Mouse (Mus musculus) liver, embryonic 13.5 days (tissue): ENCODE data around the gene Mbd4. TPM values are rescaled to one million over a fixed set of nuclear protein-coding genes. Genes with fewer than 3 reads are reported as not detected.

Experiments used
- ATAC-seq: fragments of 200-750 bp; cut with Nextera tagmentation; 2 replicates; pipeline ENCODE4 v1.8.0; 2017; ENCODE audit warnings: low read depth, mild to moderate bottlenecking, moderate number of reproducible peaks, moderate library complexity
- DNase-seq: peaks from one replicate; pipeline ENCODE4 v3.0.0; 2022
- H3K27ac ChIP-seq: fragments of 300-500 bp; sonication (generic); 2 replicates; pipeline ENCODE4 v1.5.1; 2015; ENCODE audit warnings: moderate library complexity, mild to moderate bottlenecking, inconsistent platforms
- H3K27me3 ChIP-seq: fragments of 300-500 bp; sonication (generic); 2 replicates; pipeline ENCODE4 v1.6.1; 2015; ENCODE audit warnings: mild to moderate bottlenecking, inconsistent platforms
- H3K36me3 ChIP-seq: fragments of 300-500 bp; sonication (generic); 2 replicates; pipeline ENCODE4 v1.6.1; 2015; ENCODE audit warnings: mild to moderate bottlenecking, inconsistent platforms
- H3K4me1 ChIP-seq: fragments of 300-500 bp; sonication (generic); replicated peaks from 2 replicates; pipeline ENCODE4 v1.6.1; 2015; ENCODE audit warnings: inconsistent platforms
- H3K4me2 ChIP-seq: fragments of 300-500 bp; sonication (generic); 2 replicates; pipeline ENCODE4 v1.6.1; 2015; ENCODE audit warnings: inconsistent platforms, mild to moderate bottlenecking, moderate library complexity
- H3K4me3 ChIP-seq: fragments of 300-500 bp; sonication (generic); replicated peaks from 2 replicates; pipeline ENCODE4 v1.5.1; 2015; ENCODE audit warnings: mild to moderate bottlenecking, inconsistent platforms
- H3K9ac ChIP-seq: fragments of 300-500 bp; sonication (generic); 2 replicates; pipeline ENCODE4 v1.6.1; 2015; ENCODE audit warnings: mild to moderate bottlenecking, inconsistent platforms
- H3K9me3 ChIP-seq: fragments of 300-500 bp; sonication (generic); replicated peaks from 2 replicates; pipeline ENCODE4 v1.6.1; 2016; ENCODE audit warnings: inconsistent platforms
- WGBS: fragments of 180-500 bp; shearing (Covaris S2); methylation state at CpG from one replicate; pipeline ENCODE4 v1.1.7; 2015; ENCODE audit not compliant: insufficient replicate concordance; 5-methylcytosine and 5-hydroxymethylcytosine counted together
- polyA plus RNA-seq: library from polyadenylated mRNA; unstranded; fragments of >200 nt; fragmentation: Nextera tagmentation; extraction: Ambion mirVana; gene quantifications from 2 replicates; pipeline ENCODE4 v1.2.1, GENCODE M21; 2015

The Mbd4 gene
- polyA plus RNA-seq, 1 experiment from 2014 or later, result 9.9 TPM

- Histone ChIP-seq H3K27ac (peak overlapping the region; percentile 89), H3K4me3 (peak overlapping the region; percentile 87), H3K27me3 (no peaks in the 10 kb centered on the region), H3K4me1 (peaks cover 40% of the 10 kb centered on the region), H3K9ac (peak overlapping the region; percentile 98), H3K4me2 (peak overlapping the region; percentile 91), H3K36me3 (peaks cover 44% of the 10 kb centered on the region), H3K9me3 (no peaks in the 10 kb centered on the region)
- under 1% methylated on average over 22 of the region's 22 CpGs for WGBS
- DNase-seq, result peak; percentile 15
- ATAC-seq, result no peak; the same call in 1 of the 2 replicates
Measured at GRCm38 (mm10) chr6:115808196-115808487, 45.0 kb downstream of the Mbd4 start.

DNA sequence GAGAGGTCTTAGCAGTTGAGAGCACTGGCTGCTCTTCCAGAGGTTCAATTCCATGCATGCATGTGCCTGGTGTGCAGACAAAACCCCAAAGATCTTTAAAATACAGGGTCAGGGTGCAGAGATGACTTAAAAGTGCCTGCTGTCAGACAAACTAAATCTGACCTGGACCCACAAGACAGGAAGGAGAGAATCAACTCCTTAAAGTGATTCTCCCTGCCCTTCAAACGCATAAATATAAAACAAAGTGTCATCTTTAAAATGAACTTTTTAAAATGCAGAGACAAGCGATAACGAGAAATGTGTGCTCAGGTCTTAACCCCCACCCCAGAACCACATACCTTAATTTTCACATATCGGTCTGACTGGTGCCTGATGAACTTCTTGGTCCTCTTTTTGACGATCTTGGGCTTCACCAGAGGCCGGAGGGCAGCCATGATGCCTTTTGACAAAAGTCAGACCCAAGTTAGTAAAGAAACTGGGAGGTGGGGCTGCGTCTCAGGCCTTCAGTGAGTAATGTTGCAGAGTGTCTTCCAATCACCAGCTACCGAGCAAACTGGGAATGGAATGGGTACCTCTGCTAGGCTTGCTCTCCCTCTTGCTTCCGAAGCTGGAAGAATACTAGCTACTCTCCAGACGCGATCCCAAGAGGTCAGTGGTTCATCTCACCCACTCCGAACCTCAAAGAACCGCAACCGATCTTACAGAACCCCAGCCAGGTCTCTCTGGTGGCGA is 45.5 kb downstream of the Mbd4 start:
- Histone ChIP-seq H3K4me2 (peak overlapping the region; percentile 91), H3K9ac (peak overlapping the region; percentile 98), H3K27ac (peak overlapping the region; percentile 89), H3K27me3 (no peaks in the 10 kb centered on the region), H3K4me1 (peaks cover 40% of the 10 kb centered on the region), H3K36me3 (peaks cover 48% of the 10 kb centered on the region), H3K4me3 (peak overlapping the region; percentile 87), H3K9me3 (no peaks in the 10 kb centered on the region)
- ATAC-seq, result no peak
- WGBS, result under 1% methylated on average over 15 of the region's 15 CpGs
- DNase-seq, result no peak

GRCm38 (mm10) chr6:115804432-115805192 is 48.6 kb downstream of the Mbd4 start:
- Histone ChIP-seq H3K9me3 (no peaks in the 10 kb centered on the region), H3K4me3 (no peak overlapping the region), H3K4me1 (peaks cover 40% of the 10 kb centered on the region), H3K9ac (no peak overlapping the region), H3K4me2 (no peak overlapping the region), H3K36me3 (peaks cover 72% of the 10 kb centered on the region), H3K27me3 (no peaks in the 10 kb centered on the region), H3K27ac (no peak overlapping the region; the same call in 1 of the 2 replicates)
- WGBS, result 52% methylated on average over 10 of the region's 10 CpGs
- no peak for DNase-seq
- no peak for ATAC-seq

- Histone ChIP-seq H3K4me2 (no peak overlapping the region), H3K27ac (peak overlapping the region; percentile 61), H3K27me3 (no peaks in the 10 kb centered on the region), H3K9ac (no peak overlapping the region), H3K4me3 (no peak overlapping the region), H3K36me3 (peaks cover 79% of the 10 kb centered on the region), H3K4me1 (peaks cover 35% of the 10 kb centered on the region), H3K9me3 (no peaks in the 10 kb centered on the region)
- WGBS, result 46% methylated on average over 16 of the region's 16 CpGs
- ATAC-seq (peak; percentile 47), DNase-seq (peak; percentile 41)
Measured at GRCm38 (mm10) chr6:115803541-115804382, 49.4 kb downstream of the Mbd4 start.

GRCm38 (mm10) chr6:115801811-115802210 is 51.4 kb downstream of the Mbd4 start:
- H3K27me3 ChIP-seq, result no peaks in the 10 kb centered on the region
- no peak for DNase-seq
- H3K9me3 ChIP-seq, result no peaks in the 10 kb centered on the region
- peaks cover 87% of the 10 kb centered on the region for H3K36me3 ChIP-seq
- H3K27ac ChIP-seq, result no peak overlapping the region
- no peak overlapping the region for H3K4me3 ChIP-seq
- H3K4me1 ChIP-seq, result peaks cover 26% of the 10 kb centered on the region
- H3K9ac ChIP-seq, result no peak overlapping the region
- 83% methylated on average over 3 of the region's 3 CpGs for WGBS
- ATAC-seq, result no peak
- H3K4me2 ChIP-seq, result no peak overlapping the region

DNA sequence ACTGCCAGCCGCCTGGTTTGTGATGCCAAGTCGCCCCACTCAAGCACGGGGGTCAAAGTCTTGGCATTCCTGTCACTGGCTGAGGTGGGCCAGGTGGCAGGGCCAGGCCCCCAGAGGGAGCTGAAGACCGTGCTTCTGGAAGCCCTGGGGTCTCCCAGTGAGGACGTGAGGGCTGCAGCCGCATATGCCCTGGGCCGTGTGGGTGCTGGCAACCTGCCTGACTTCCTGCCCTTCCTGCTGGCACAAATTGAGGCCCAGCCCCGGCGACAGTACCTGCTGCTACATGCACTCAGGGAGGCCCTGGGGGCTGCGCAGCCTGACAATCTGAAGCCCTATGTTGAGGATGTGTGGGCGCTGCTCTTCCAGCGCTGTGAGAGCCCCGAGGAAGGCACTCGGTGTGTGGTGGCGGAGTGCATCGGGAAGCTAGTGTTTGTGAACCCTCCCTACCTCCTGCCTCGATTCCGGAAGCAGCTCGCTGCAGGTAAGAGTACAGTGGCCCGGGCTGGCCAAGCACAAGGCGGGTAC is 60.4 kb downstream of the Mbd4 start:
- H3K4me1 ChIP-seq, result no peaks in the 10 kb centered on the region
- DNase-seq (no peak), ATAC-seq (no peak)

GRCm38 (mm10) chr6:115791842-115792686 is 61.1 kb downstream of the Mbd4 start:
- Histone ChIP-seq H3K4me2 (no peak overlapping the region), H3K27ac (no peak overlapping the region), H3K9me3 (no peaks in the 10 kb centered on the region), H3K4me3 (no peak overlapping the region), H3K27me3 (no peaks in the 10 kb centered on the region), H3K36me3 (peaks cover 60% of the 10 kb centered on the region), H3K9ac (no peak overlapping the region), H3K4me1 (no peaks in the 10 kb centered on the region)
- DNase-seq (no peak), ATAC-seq (peak; percentile 30; the same call in 1 of the 2 replicates)
- 82% methylated on average over 34 of the region's 34 CpGs for WGBS

More for the DNA sequence above, 60.4 kb downstream of the Mbd4 start:
- WGBS, result 83% methylated on average over 21 of the region's 21 CpGs
- H3K9me3 ChIP-seq, result no peaks in the 10 kb centered on the region
- no peak overlapping the region for H3K27ac ChIP-seq
- no peak overlapping the region for H3K4me3 ChIP-seq
- peaks cover 65% of the 10 kb centered on the region for H3K36me3 ChIP-seq
- no peaks in the 10 kb centered on the region for H3K27me3 ChIP-seq
- no peak overlapping the region for H3K9ac ChIP-seq
- H3K4me2 ChIP-seq, result no peak overlapping the region

DNA sequence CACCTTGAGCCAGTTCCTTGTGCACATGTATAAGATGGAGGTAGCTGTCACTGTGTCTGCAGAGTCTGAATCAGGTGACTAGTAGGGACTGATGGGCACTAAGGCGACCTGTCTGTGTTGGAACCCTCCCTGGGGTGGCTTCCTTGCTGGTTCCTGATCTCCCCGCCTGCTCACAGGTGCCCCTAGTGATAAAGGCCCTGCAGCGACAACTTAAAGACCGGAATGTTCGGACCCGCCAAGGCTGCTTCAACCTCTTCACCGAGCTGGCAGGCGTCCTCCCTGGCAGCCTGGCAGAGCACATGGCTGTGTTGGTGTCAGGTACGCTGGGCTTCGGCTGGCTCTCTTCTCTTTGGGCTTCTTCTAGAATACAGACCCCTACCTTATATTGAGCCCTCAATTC is 62.2 kb downstream of the Mbd4 start:
- 71% methylated on average over 10 of the region's 10 CpGs for WGBS
- Histone ChIP-seq H3K4me1 (no peaks in the 10 kb centered on the region), H3K27ac (no peak overlapping the region), H3K9ac (no peak overlapping the region), H3K36me3 (peaks cover 65% of the 10 kb centered on the region), H3K9me3 (no peaks in the 10 kb centered on the region), H3K4me2 (no peak overlapping the region), H3K4me3 (no peak overlapping the region), H3K27me3 (no peaks in the 10 kb centered on the region)
- DNase-seq (no peak), ATAC-seq (no peak)
